Mouse (Mus musculus) stomach, postnatal 0 days (tissue): ENCODE data around the gene Olfr821.

ENCODE experiments used
- CTCF ChIP-seq: IDR thresholded peaks from 2 replicates; pipeline ENCODE4 v1.5.1; 2016; ENCODE audit warnings: antibody characterized with exemption, low read depth, mild to moderate bottlenecking, moderate library complexity
- EP300 ChIP-seq: optimal IDR thresholded peaks from 2 replicates; pipeline ENCODE3; 2016; ENCODE audit warnings: antibody characterized with exemption

- no peak for TF ChIP-seq CTCF
- TF ChIP-seq EP300: no peak
These were observed 6.9 kb downstream of the Olfr821 start for GRCm38 (mm10) chr10:130037096-130037495.
